Comparison of ENCODE assay signal across 8 mouse cellular contexts in the genomic region with DNA sequence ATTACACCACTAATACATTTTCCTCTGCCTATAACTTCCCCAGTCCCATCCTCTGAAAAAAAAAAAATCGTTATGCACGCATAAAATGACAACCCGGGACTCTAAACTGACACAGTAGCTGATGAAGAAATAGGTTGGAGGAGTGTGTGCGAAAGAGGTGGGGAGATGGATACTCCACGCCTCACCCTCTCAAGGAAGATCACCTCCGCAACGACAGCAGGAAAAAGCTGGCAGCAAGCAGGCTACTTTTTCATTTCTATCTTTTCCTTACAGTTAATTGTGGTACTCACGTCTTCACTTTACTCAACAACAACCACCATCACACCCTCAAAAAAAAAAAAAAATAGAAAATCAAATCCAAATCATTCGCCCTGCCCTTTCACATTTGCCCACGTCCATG. TPM values are rescaled to one million over a fixed set of nuclear protein-coding genes. Genes with fewer than 3 reads are reported as not detected.
A peak's percentile ranks its signal among the peaks of the same experiment; 100 is the strongest.
DNase-seq lines count a peak whose midpoint lies in the region; ATAC-seq and TF ChIP-seq lines count a peak whose summit lies in the region.

No protein-coding gene starts in this region.

- H3K27me3 ChIP-seq in kidney, embryonic 14.5 days (ENCODE audit: control insufficient read depth, insufficient read depth, low read length) = peaks cover 24% of the 10 kb centered on the region
- no peaks in the 10 kb centered on the region for H3K27me3 ChIP-seq in forebrain, embryonic 15.5 days
- H3K27me3 ChIP-seq in midbrain, embryonic 11.5 days (ENCODE audit: control insufficient read depth, insufficient read depth, low read length) = peaks cover 2% of the 10 kb centered on the region; the same call in 1 of the 2 replicates

- no peaks in the 10 kb centered on the region for H3K36me3 ChIP-seq in kidney, embryonic 14.5 days (ENCODE audit: control insufficient read depth, insufficient read depth, low read length)
- H3K36me3 ChIP-seq in forebrain, embryonic 15.5 days = no peaks in the 10 kb centered on the region
- no peaks in the 10 kb centered on the region for H3K36me3 ChIP-seq in midbrain, embryonic 11.5 days (ENCODE audit: control insufficient read depth, insufficient read depth, low read length)

- TF ChIP-seq POLR2A in cortical plate, adult 2 months (IDR thresholded peaks at IDR 0.05; ENCODE audit: extremely low read depth, insufficient read depth, low read length) = no peak

- H3K27ac ChIP-seq in kidney, embryonic 14.5 days (ENCODE audit: low read depth, low read length) = no peak overlapping the region
- peak overlapping the region; percentile 96 for H3K27ac ChIP-seq in cortical plate, adult 2 months (ENCODE audit: insufficient read depth, low read length)
- H3K27ac ChIP-seq in forebrain, embryonic 15.5 days (replicated peaks) = peak overlapping the region; percentile 94
- H3K27ac ChIP-seq in midbrain, embryonic 11.5 days (ENCODE audit: low read depth, low read length) = no peak overlapping the region

- no peak for DNase-seq in kidney, postnatal 36 days
- no peak for DNase-seq in midbrain, embryonic 11.5 days (ENCODE audit: low spot score, missing footprints)
- DNase-seq in testis, postnatal 14 days (ENCODE audit: low spot score) = no peak
- DNase-seq in gastrocnemius, postnatal 4 days (ENCODE audit: low spot score in 2 of 2) = no peak
- no peak for DNase-seq in embryo, embryonic 9.5 days (ENCODE audit: extremely low spot score)

- peak overlapping the region; percentile 8; the same call in 1 of the 2 replicates for H3K9ac ChIP-seq in kidney, embryonic 14.5 days (ENCODE audit: low read depth, low read length)
- peak overlapping the region; percentile 96 for H3K9ac ChIP-seq in forebrain, embryonic 15.5 days (replicated peaks)
- peak overlapping the region; percentile 55; the same call in 1 of the 2 replicates for H3K9ac ChIP-seq in midbrain, embryonic 11.5 days (ENCODE audit: low read length)

- H3K4me1 ChIP-seq in kidney, embryonic 14.5 days (ENCODE audit: control insufficient read depth, insufficient read depth, low read length) = no peaks in the 10 kb centered on the region
- H3K4me1 ChIP-seq in cortical plate, adult 2 months (ENCODE audit: control insufficient read depth, insufficient read depth, low read length) = no peaks in the 10 kb centered on the region; the same call in 1 of the 2 replicates
- H3K4me1 ChIP-seq in forebrain, embryonic 15.5 days = peaks cover 27% of the 10 kb centered on the region
- peaks cover 2% of the 10 kb centered on the region; the same call in 1 of the 2 replicates for H3K4me1 ChIP-seq in midbrain, embryonic 11.5 days (ENCODE audit: control insufficient read depth, insufficient read depth, low read length)

- WGBS in kidney, embryonic 14.5 days = 25% methylated on average over 10 of the region's 10 CpGs
- 11% methylated on average over 10 of the region's 10 CpGs for WGBS in forebrain, embryonic 15.5 days
- 26% methylated on average over 10 of the region's 10 CpGs for WGBS in midbrain, embryonic 11.5 days

- peak overlapping the region; percentile 60 for H3K4me3 ChIP-seq in kidney, embryonic 14.5 days (ENCODE audit: low read length)
- H3K4me3 ChIP-seq in cortical plate, adult 2 months (ENCODE audit: insufficient read depth, low read length) = peak overlapping the region; percentile 83
- H3K4me3 ChIP-seq in forebrain, embryonic 15.5 days = peak overlapping the region; percentile 95
- peak overlapping the region; percentile 63 for H3K4me3 ChIP-seq in midbrain, embryonic 11.5 days (ENCODE audit: low read depth, low read length)

- no peak for TF ChIP-seq CTCF in cortical plate, adult 2 months (IDR thresholded peaks at IDR 0.05; ENCODE audit: extremely low read depth, insufficient read depth, low read length)

- peak overlapping the region; percentile 96 for H3K4me2 ChIP-seq in kidney, embryonic 14.5 days (replicated peaks; ENCODE audit: low read depth, low read length)
- peak overlapping the region; percentile 83 for H3K4me2 ChIP-seq in forebrain, embryonic 15.5 days (replicated peaks)
- H3K4me2 ChIP-seq in midbrain, embryonic 11.5 days = peak overlapping the region; percentile 49

- no peaks in the 10 kb centered on the region for H3K9me3 ChIP-seq in kidney, embryonic 14.5 days (ENCODE audit: control insufficient read depth, low read length)
- no peaks in the 10 kb centered on the region for H3K9me3 ChIP-seq in forebrain, embryonic 15.5 days
- no peaks in the 10 kb centered on the region for H3K9me3 ChIP-seq in midbrain, embryonic 11.5 days (ENCODE audit: control insufficient read depth, low read length)

- ATAC-seq in kidney, embryonic 14.5 days (ENCODE audit: low FRiP score, low TSS enrichment) = no peak
- no peak for ATAC-seq in forebrain, embryonic 15.5 days (replicated peaks)
- no peak for ATAC-seq in midbrain, embryonic 11.5 days (ENCODE audit: low FRiP score)

RNA-seq across cellular contexts. Expression of gene Gabra2, which starts 0.9 kb away (rescaled TPM):
- polyA plus RNA-seq in kidney, embryonic 14.5 days (2014; fragmentation: Nextera tagmentation; extraction: Ambion mirVana) = 1.7 and 2.0 TPM in 2 replicates
- 33.0 and 40.2 TPM in 2 replicates for polyA plus RNA-seq in cortical plate, adult 2 months (2012; rRNA removed)
- 47.6 and 57.9 TPM in 2 replicates for polyA plus RNA-seq in forebrain, embryonic 15.5 days (2015; fragmentation: Nextera tagmentation; extraction: Ambion mirVana)
- polyA plus RNA-seq in midbrain, embryonic 11.5 days (2014; fragmentation: Nextera tagmentation; extraction: Ambion mirVana) = 5.4 and 5.7 TPM in 2 replicates
- 1 to 10 TPM in 1 of 2 experiments, under 1 TPM in 1; 0.91 to 1.0 TPM for total RNA-seq in gastrocnemius, postnatal 4 days (2021)

Comparison
In these comparisons a context has a peak if more than half of its experiments do, and no peak if none do; other contexts are left out.
1. H3K27ac ChIP-seq: peak in cortical plate, adult 2 months (single experiment) and forebrain, embryonic 15.5 days (single experiment); none in kidney, embryonic 14.5 days (single experiment) and midbrain, embryonic 11.5 days (single experiment).
2. H3K9ac ChIP-seq: peak in every context shown above with its lines; median percentile 96 in forebrain, embryonic 15.5 days; 55 in midbrain, embryonic 11.5 days; 8 in kidney, embryonic 14.5 days.
3. Peak in every context shown above with its lines, with median percentiles within 50 percentile points of each other: H3K4me2 ChIP-seq and H3K4me3 ChIP-seq.